In the genomic region with DNA sequence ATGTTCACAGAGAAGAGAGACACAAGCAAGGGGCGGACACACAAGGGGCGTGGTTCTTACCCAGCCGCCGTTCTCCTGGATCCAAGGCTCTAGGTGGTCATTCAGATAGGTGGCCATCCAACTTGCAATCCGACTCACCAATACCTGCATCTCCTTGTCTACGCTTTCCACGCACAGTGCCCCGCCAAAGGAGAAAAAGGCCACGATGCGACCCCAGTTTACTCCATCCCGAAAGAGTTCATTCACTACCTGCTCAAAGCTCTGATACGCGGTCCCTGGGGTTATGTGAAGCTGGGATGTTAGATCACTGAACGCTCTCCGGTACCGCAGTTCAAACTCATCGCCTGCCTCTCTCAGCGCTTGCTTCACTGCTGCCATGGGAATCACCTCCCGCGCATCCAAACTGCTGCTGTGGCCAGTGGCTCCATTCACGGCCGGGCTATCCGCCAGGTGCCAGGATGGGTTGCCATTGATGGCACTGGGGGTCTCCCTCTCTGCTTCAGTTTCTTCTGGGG, we compare ENCODE assay signal across 8 mouse cellular contexts. TPM values are rescaled to one million over a fixed set of nuclear protein-coding genes. Genes with fewer than 3 reads are reported as not detected.
A peak's percentile ranks its signal among the peaks of the same experiment; 100 is the strongest.
DNase-seq lines count a peak whose midpoint lies in the region; ATAC-seq and TF ChIP-seq lines count a peak whose summit lies in the region.

No protein-coding gene starts in this region.

- H3K27ac ChIP-seq in neural tube, embryonic 11.5 days (ENCODE audit: low read depth, low read length) = no peak overlapping the region
- peak overlapping the region; percentile 96 for H3K27ac ChIP-seq in cerebellum, adult 2 months (ENCODE audit: insufficient read depth, low read length)
- peak overlapping the region; percentile 72 for H3K27ac ChIP-seq in heart, embryonic 16.5 days (ENCODE audit: low read length)
- peak overlapping the region; percentile 100 for H3K27ac ChIP-seq in midbrain, embryonic 10.5 days (replicated peaks)

- no peak for ATAC-seq in neural tube, embryonic 11.5 days (ENCODE audit: insufficient read depth, low FRiP score, low TSS enrichment)
- ATAC-seq in heart, embryonic 16.5 days (replicated peaks; ENCODE audit: extremely low read depth, insufficient read depth, low FRiP score) = no peak
- no peak for ATAC-seq in frontal cortex, adult (ENCODE audit: low TSS enrichment)
- no peak for ATAC-seq in monocyte, adult 5-6 weeks (replicated peaks; ENCODE audit: insufficient number of reproducible peaks, low FRiP score, low TSS enrichment, poor library complexity, severe bottlenecking)

- no peak for TF ChIP-seq POLR2A in cerebellum, adult 2 months (IDR thresholded peaks at IDR 0.05; ENCODE audit: borderline replicate concordance, insufficient read depth, low read length)

- peak overlapping the region; percentile 56 for H3K9ac ChIP-seq in neural tube, embryonic 11.5 days (ENCODE audit: low read length)
- peak overlapping the region; percentile 94 for H3K9ac ChIP-seq in heart, embryonic 16.5 days (ENCODE audit: low read length)

- H3K4me3 ChIP-seq in neural tube, embryonic 11.5 days (ENCODE audit: low read depth, low read length) = peak overlapping the region; percentile 61
- peak overlapping the region; percentile 69 for H3K4me3 ChIP-seq in cerebellum, adult 2 months (replicated peaks; ENCODE audit: insufficient read depth, low read depth, low read length)
- peak overlapping the region; percentile 85 for H3K4me3 ChIP-seq in heart, embryonic 16.5 days (ENCODE audit: low read length)
- peak overlapping the region; percentile 88 for H3K4me3 ChIP-seq in midbrain, embryonic 10.5 days

- H3K4me2 ChIP-seq in neural tube, embryonic 11.5 days (ENCODE audit: low read depth) = peak overlapping the region; percentile 67
- peak overlapping the region; percentile 71 for H3K4me2 ChIP-seq in heart, embryonic 16.5 days (ENCODE audit: low read depth, low read length)

- H3K9me3 ChIP-seq in neural tube, embryonic 11.5 days (ENCODE audit: control insufficient read depth, low read length) = no peaks in the 10 kb centered on the region
- no peaks in the 10 kb centered on the region for H3K9me3 ChIP-seq in heart, embryonic 16.5 days (replicated peaks; ENCODE audit: control insufficient read depth, low read length)
- H3K9me3 ChIP-seq in midbrain, embryonic 10.5 days (replicated peaks) = no peaks in the 10 kb centered on the region

- H3K27me3 ChIP-seq in neural tube, embryonic 11.5 days (ENCODE audit: control insufficient read depth, insufficient read depth, low read length) = no peaks in the 10 kb centered on the region
- no peaks in the 10 kb centered on the region for H3K27me3 ChIP-seq in cerebellum, adult 2 months (ENCODE audit: control insufficient read depth, insufficient read depth, low read length)
- H3K27me3 ChIP-seq in heart, embryonic 16.5 days (ENCODE audit: control insufficient read depth, insufficient read depth, low read length) = no peaks in the 10 kb centered on the region
- no peaks in the 10 kb centered on the region for H3K27me3 ChIP-seq in midbrain, embryonic 10.5 days (ENCODE audit: low read depth, poor library complexity, severe bottlenecking)

- DNase-seq in neural tube, embryonic 11.5 days (ENCODE audit: low spot score) = no peak
- no peak for DNase-seq in neural tube, embryonic 10.5 days (ENCODE audit: extremely low spot score, low spot score)
- DNase-seq in cerebellum, adult 2 months = peak; percentile 59 to 75
- peak; percentile 53 to 76 for DNase-seq in kidney, postnatal 25 days
- DNase-seq in midbrain, embryonic 10.5 days (ENCODE audit: low spot score) = no peak

- TF ChIP-seq CTCF in cerebellum, adult 2 months (IDR thresholded peaks at IDR 0.05; ENCODE audit: borderline replicate concordance, insufficient read depth, low read depth, low read length) = no peak

- H3K4me1 ChIP-seq in neural tube, embryonic 11.5 days (ENCODE audit: control insufficient read depth, insufficient read depth, low read length) = peaks cover 21% of the 10 kb centered on the region
- peaks cover 4% of the 10 kb centered on the region for H3K4me1 ChIP-seq in cerebellum, adult 2 months (ENCODE audit: control insufficient read depth, insufficient read depth, low read length)
- H3K4me1 ChIP-seq in heart, embryonic 16.5 days (ENCODE audit: control insufficient read depth, insufficient read depth, low read length) = peaks cover 44% of the 10 kb centered on the region
- peaks cover 51% of the 10 kb centered on the region for H3K4me1 ChIP-seq in midbrain, embryonic 10.5 days

- H3K36me3 ChIP-seq in neural tube, embryonic 11.5 days (ENCODE audit: control insufficient read depth, insufficient read depth, low read length) = no peaks in the 10 kb centered on the region
- H3K36me3 ChIP-seq in heart, embryonic 16.5 days (ENCODE audit: control insufficient read depth, insufficient read depth) = 0 out of 2 replicates have a peak, but pooled peaks cover 2% of the 10 kb centered on the region
- peaks cover 49% of the 10 kb centered on the region for H3K36me3 ChIP-seq in midbrain, embryonic 10.5 days

- WGBS in neural tube, embryonic 11.5 days = 80% methylated on average over 23 of the region's 23 CpGs
- WGBS in cerebellum, adult 2 months = 6% methylated on average over 23 of the region's 23 CpGs
- WGBS in heart, embryonic 16.5 days = 51% methylated on average over 23 of the region's 23 CpGs
- 86% methylated on average over 23 of the region's 23 CpGs for WGBS in midbrain, embryonic 10.5 days

RNA-seq across cellular contexts. Expression of a gene that starts 2.1 kb away (rescaled TPM):
- 125 and 132 TPM in 2 replicates for polyA plus RNA-seq in neural tube, embryonic 11.5 days (2014; fragmentation: Nextera tagmentation; extraction: Ambion mirVana)
- polyA plus RNA-seq in cerebellum, adult 2 months (2012; rRNA removed) = 141 and 142 TPM in 2 replicates
- 70.5 and 74.3 TPM in 2 replicates for polyA plus RNA-seq in heart, embryonic 16.5 days (2015; fragmentation: Nextera tagmentation; extraction: Ambion mirVana)
- polyA plus RNA-seq in midbrain, embryonic 10.5 days (2016; fragmentation: Nextera tagmentation; extraction: Ambion mirVana) = 107 and 128 TPM in 2 replicates
- 11.8 to 39.0 TPM (median 21.7 TPM) in 3 replicates for total RNA-seq in monocyte, adult 5-6 weeks (2017)

RNA-seq across cellular contexts. Expression of a gene that starts 18.3 kb away (rescaled TPM):
- 141 and 147 TPM in 2 replicates for polyA plus RNA-seq in neural tube, embryonic 11.5 days (2014; fragmentation: Nextera tagmentation; extraction: Ambion mirVana)
- 1.2 TPM in 2 replicates for polyA plus RNA-seq in cerebellum, adult 2 months (2012; rRNA removed)
- polyA plus RNA-seq in heart, embryonic 16.5 days (2015; fragmentation: Nextera tagmentation; extraction: Ambion mirVana) = 45.4 and 55.1 TPM in 2 replicates
- 153 TPM in 2 replicates for polyA plus RNA-seq in midbrain, embryonic 10.5 days (2016; fragmentation: Nextera tagmentation; extraction: Ambion mirVana)
- total RNA-seq in monocyte, adult 5-6 weeks (2017) = 1.1 to 2.7 TPM (median 1.6 TPM) in 3 replicates

Comparison
In these comparisons a context has a peak if more than half of its experiments do, and no peak if none do; other contexts are left out.
1. DNase-seq: peak in cerebellum, adult 2 months (2 of 2) and kidney, postnatal 25 days (2 of 2); none in neural tube, embryonic 11.5 days (single experiment), neural tube, embryonic 10.5 days (single experiment) and midbrain, embryonic 10.5 days (single experiment).
2. RNA of a gene that starts 18.3 kb away (polyA plus RNA-seq): 153 TPM in midbrain, embryonic 10.5 days, 141 to 147 TPM in neural tube, embryonic 11.5 days and 45.4 to 55.1 TPM in heart, embryonic 16.5 days; 1.2 TPM in cerebellum, adult 2 months; every median in the first group is over 10 times any median in the second.
3. Peak in every context shown above with its lines, with median percentiles within 50 percentile points of each other: H3K4me3 ChIP-seq.